Mouse (Mus musculus) spleen, adult 2 months (tissue): ENCODE measurements at regions not wholly inside any gene's neighbourhood (a gene's known extent, or its start where the extent isn't known, plus 50 kb on each side); places are given as distances from the start of the nearest gene placed in this dataset.

Source experiments
- CTCF ChIP-seq: fragments of 200-500 bp; IDR thresholded peaks from 2 replicates; pipeline ENCODE4 v1.5.1; 2011; ENCODE audit warnings: mild to moderate bottlenecking, inconsistent platforms; ENCODE audit not compliant: insufficient read depth, insufficient read length, insufficient replicate concordance; ENCODE audit errors: extremely low read depth
- POLR2A ChIP-seq: fragments of 200-500 bp; IDR thresholded peaks from 2 replicates; pipeline ENCODE4 v1.6.1; 2011; ENCODE audit warnings: low read depth, low read length, inconsistent platforms

DNA sequence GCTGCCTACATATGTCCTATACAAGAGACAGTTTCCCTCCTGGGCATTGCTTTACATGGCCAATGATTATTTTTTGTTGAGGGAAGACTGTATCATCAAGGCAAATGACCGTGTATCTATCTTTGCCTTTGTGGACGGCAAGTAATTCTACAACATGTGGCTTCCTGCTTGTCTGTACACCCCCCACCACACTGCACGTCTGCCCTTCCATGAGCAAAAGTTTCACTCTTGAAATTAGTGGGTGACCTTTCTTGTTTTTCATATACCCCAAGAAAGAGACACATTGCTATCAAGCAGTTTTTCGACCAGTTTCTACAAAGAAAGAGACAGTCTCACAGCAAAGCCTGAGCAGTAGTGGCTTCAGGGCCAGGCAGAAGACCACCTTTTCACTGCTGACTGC is 180.5 kb upstream of the Prdm1 start:
- TF ChIP-seq CTCF = no peak
- TF ChIP-seq POLR2A = no peak
